Mouse (Mus musculus) CH12.LX (cell line): Measurements from ENCODE around the gene D630039A03Rik. TPM values are rescaled to one million over a fixed set of nuclear protein-coding genes. Genes with fewer than 3 reads are reported as not detected.

Experiments
- DNase-seq: peaks from one replicate; pipeline ENCODE4 v3.0.0-alpha.2; 2013; ENCODE audit errors: extremely low read depth
- H3K27ac ChIP-seq: 2 replicates; pipeline ENCODE4 v1.5.1; 2012; ENCODE audit warnings: low read depth, mild to moderate bottlenecking, control low read depth, moderate library complexity; ENCODE audit not compliant: insufficient read depth
- H3K27me3 ChIP-seq: replicated peaks from 2 replicates; pipeline ENCODE3; 2012; ENCODE audit warnings: inconsistent platforms
- H3K36me3 ChIP-seq, 2 experiments: replicated peaks in 1 of 2; 2 replicates each; pipeline versions ENCODE3 to v1.6.1; 2012; ENCODE audit warnings: inconsistent platforms in 1 of 2, low read length in 1 of 2, mild to moderate bottlenecking in 1 of 2, mixed read lengths in 1 of 2, moderate library complexity in 1 of 2; ENCODE audit not compliant: control insufficient read depth in 1 of 2, insufficient read depth in 1 of 2
- H3K4me1 ChIP-seq, 2 experiments: 2 replicates each; pipeline ENCODE4 v1.6.1; 2012; ENCODE audit warnings: inconsistent platforms in 1 of 2, moderate library complexity in 1 of 2; ENCODE audit not compliant: insufficient read depth in 2 of 2, control insufficient read depth in 1 of 2
- H3K4me2 ChIP-seq: 2 replicates; pipeline ENCODE4 v1.6.1; 2012; ENCODE audit warnings: low read depth, mild to moderate bottlenecking, control low read depth; ENCODE audit not compliant: poor library complexity, insufficient read depth, severe bottlenecking
- H3K4me3 ChIP-seq, 3 experiments: fragments of 150-350 bp in 1 of 3; sonication (generic) in 1 of 3; replicated peaks in 1 of 3; 2 replicates each; pipeline versions ENCODE3 to v1.5.1; 2011 to 2012; ENCODE audit warnings: low read depth in 2 of 3, low read length in 2 of 3, mild to moderate bottlenecking in 2 of 3, moderate library complexity in 2 of 3, control low read depth in 1 of 3, improper control_type of control experiment in 1 of 3, inconsistent platforms in 1 of 3, mixed read lengths in 1 of 3; ENCODE audit not compliant: poor library complexity in 1 of 3
- H3K79me2 ChIP-seq: replicated peaks from 2 replicates; pipeline ENCODE4 v1.6.1; 2012; ENCODE audit warnings: mild to moderate bottlenecking, moderate library complexity; ENCODE audit not compliant: control insufficient read depth, poor library complexity, insufficient read depth, severe bottlenecking; ENCODE audit errors: extremely low read depth
- H3K9ac ChIP-seq: 2 replicates; pipeline ENCODE4 v1.6.1; 2012; ENCODE audit warnings: low read depth, mild to moderate bottlenecking, control low read depth, moderate library complexity; ENCODE audit not compliant: insufficient read depth
- H3K9me3 ChIP-seq: replicated peaks from 2 replicates; pipeline ENCODE3; 2012; ENCODE audit warnings: low read length, inconsistent platforms, mixed read lengths
- BHLHE40 ChIP-seq: IDR thresholded peaks from 2 replicates; pipeline ENCODE4 v1.6.1; 2011; ENCODE audit warnings: mild to moderate bottlenecking, low read depth, low read length, improper control_type of control experiment
- CHD1 ChIP-seq: IDR thresholded peaks from 2 replicates; pipeline ENCODE4 v1.6.1; 2012; ENCODE audit warnings: low read depth, low read length, improper control_type of control experiment, inconsistent platforms
- CHD2 ChIP-seq: IDR thresholded peaks from 2 replicates; pipeline ENCODE4 v1.6.1; 2011; ENCODE audit warnings: low read length, improper control_type of control experiment
- CTCF ChIP-seq, 2 experiments: IDR thresholded peaks in 1 of 2; conservative IDR thresholded peaks in 1 of 2; 2 replicates each; pipeline ENCODE4 v1.5.1; 2011 to 2012; ENCODE audit warnings: low read depth in 2 of 2, low read length in 2 of 2, improper control_type of control experiment in 1 of 2, inconsistent platforms in 1 of 2, mild to moderate bottlenecking in 1 of 2, moderate library complexity in 1 of 2
- E2F4 ChIP-seq: IDR thresholded peaks from 2 replicates; pipeline ENCODE4 v1.6.1; 2011; ENCODE audit warnings: low read depth, low read length, improper control_type of control experiment; ENCODE audit not compliant: insufficient replicate concordance
- EP300 ChIP-seq: IDR thresholded peaks from 2 replicates; pipeline ENCODE4 v1.6.1; 2011; ENCODE audit warnings: low read length, improper control_type of control experiment
- GABPA ChIP-seq: IDR thresholded peaks from 2 replicates; pipeline ENCODE4 v1.6.1; 2012; ENCODE audit warnings: low read depth, low read length, improper control_type of control experiment, inconsistent platforms; ENCODE audit not compliant: insufficient replicate concordance
- IRF4 ChIP-seq: IDR thresholded peaks from 2 replicates; pipeline ENCODE4 v1.6.1; 2014; ENCODE audit warnings: low read depth, mild to moderate bottlenecking, inconsistent platforms, low read length, improper control_type of control experiment
- JUN ChIP-seq: IDR thresholded peaks from 2 replicates; pipeline ENCODE4 v1.6.1; 2011; ENCODE audit warnings: low read depth, mild to moderate bottlenecking, low read length, improper control_type of control experiment, moderate library complexity; ENCODE audit not compliant: insufficient read depth
- KAT2A ChIP-seq: IDR thresholded peaks from 2 replicates; pipeline ENCODE4 v1.6.1; 2012; ENCODE audit warnings: low read length, improper control_type of control experiment, inconsistent platforms; ENCODE audit not compliant: insufficient replicate concordance
- MAX ChIP-seq: IDR thresholded peaks from 2 replicates; pipeline ENCODE4 v1.6.1; 2011; ENCODE audit warnings: low read length, improper control_type of control experiment
- MEF2A ChIP-seq: IDR thresholded peaks from 2 replicates; pipeline ENCODE4 v1.6.1; 2014; ENCODE audit warnings: low read depth, mild to moderate bottlenecking, inconsistent platforms, low read length, improper control_type of control experiment, borderline replicate concordance
- MXI1 ChIP-seq: IDR thresholded peaks from 2 replicates; pipeline ENCODE4 v1.6.1; 2011; ENCODE audit warnings: mild to moderate bottlenecking, low read depth, low read length, improper control_type of control experiment
- PAX5 ChIP-seq: IDR thresholded peaks from 2 replicates; pipeline ENCODE4 v1.6.1; 2012; ENCODE audit warnings: low read length, inconsistent platforms, mixed read lengths
- POLR2A ChIP-seq: IDR thresholded peaks from 2 replicates; pipeline ENCODE4 v1.6.1; 2011; ENCODE audit warnings: low read depth, mild to moderate bottlenecking, improper control_type of control experiment, low read length
- POLR2AphosphoS2 ChIP-seq: IDR thresholded peaks from 2 replicates; pipeline ENCODE4 v1.6.1; 2011; ENCODE audit warnings: low read depth, low read length, improper control_type of control experiment
- RAD21 ChIP-seq: IDR thresholded peaks from 2 replicates; pipeline ENCODE4 v1.6.1; 2011; ENCODE audit warnings: low read depth, mild to moderate bottlenecking, low read length, improper control_type of control experiment, moderate library complexity
- TBP ChIP-seq: conservative IDR thresholded peaks from 2 replicates; pipeline ENCODE4 v1.6.1; 2011; ENCODE audit warnings: low read depth, low read length, improper control_type of control experiment
- TCF12 ChIP-seq: IDR thresholded peaks from 2 replicates; pipeline ENCODE4 v1.6.1; 2014; ENCODE audit warnings: low read depth, mild to moderate bottlenecking, inconsistent platforms, low read length, improper control_type of control experiment
- UBTF ChIP-seq: IDR thresholded peaks from 2 replicates; pipeline ENCODE4 v1.6.1; 2012; ENCODE audit warnings: low read depth, mild to moderate bottlenecking, inconsistent platforms, low read length, improper control_type of control experiment, moderate library complexity
- USF1 ChIP-seq: IDR thresholded peaks from 2 replicates; pipeline ENCODE4 v1.6.1; 2014; ENCODE audit warnings: low read depth, mild to moderate bottlenecking, inconsistent platforms, low read length, improper control_type of control experiment
- USF2 ChIP-seq: conservative IDR thresholded peaks from 2 replicates; pipeline ENCODE4 v1.6.1; 2011; ENCODE audit warnings: low read depth, low read length, improper control_type of control experiment
- ZC3H11A ChIP-seq: IDR thresholded peaks from 2 replicates; pipeline ENCODE4 v1.6.1; 2012; ENCODE audit warnings: low read depth, mild to moderate bottlenecking, inconsistent platforms, low read length, improper control_type of control experiment
- ZKSCAN1 ChIP-seq: IDR thresholded peaks from 2 replicates; pipeline ENCODE4 v1.6.1; 2012; ENCODE audit warnings: low read depth, inconsistent platforms, low read length, improper control_type of control experiment, borderline replicate concordance
- ZNF384 ChIP-seq: IDR thresholded peaks from 2 replicates; pipeline ENCODE4 v1.6.1; 2012; ENCODE audit warnings: low read depth, low read length, improper control_type of control experiment, inconsistent platforms
- dilution Hi-C: fragments of 300-500 bp; cut with MboI; formaldehyde crosslinking; loops from 2 replicates; pipeline ENCODE4 v1.14.3; 2020; ENCODE audit warnings: low sequenced_read_pairs; ENCODE audit not compliant: extremely low pct_unique_long_range_greater_than_20kb, extremely low pct_ligation_motif_present
- in situ Hi-C: fragments of 300-500 bp; cut with MboI; formaldehyde crosslinking; loops from 3 replicates; pipeline ENCODE4 v1.14.3; 2019; ENCODE audit warnings: low sequenced_read_pairs, low pct_ligation_motif_present, low pct_unique_long_range_greater_than_20kb, mixed read lengths
- polyA plus RNA-seq: library from polyadenylated mRNA; unstranded; fragments of >175 nt; gene quantifications from 2 replicates; pipeline ENCODE4 v1.2.1, GENCODE M21; 2012; ENCODE audit warnings: low read depth; ENCODE audit not compliant: insufficient read length
- total RNA-seq, 2 experiments: library from RNA; depleted of rRNA; stranded (reverse); fragments of 300-350 nt in 1 of 2; fragments of >200 nt in 1 of 2; gene quantifications; 2 replicates each; pipeline ENCODE4 v1.2.3; 2012 to 2014

D630039A03Rik gene
- total and polyA plus RNA-seq, 3 experiments: not detected

DNA sequence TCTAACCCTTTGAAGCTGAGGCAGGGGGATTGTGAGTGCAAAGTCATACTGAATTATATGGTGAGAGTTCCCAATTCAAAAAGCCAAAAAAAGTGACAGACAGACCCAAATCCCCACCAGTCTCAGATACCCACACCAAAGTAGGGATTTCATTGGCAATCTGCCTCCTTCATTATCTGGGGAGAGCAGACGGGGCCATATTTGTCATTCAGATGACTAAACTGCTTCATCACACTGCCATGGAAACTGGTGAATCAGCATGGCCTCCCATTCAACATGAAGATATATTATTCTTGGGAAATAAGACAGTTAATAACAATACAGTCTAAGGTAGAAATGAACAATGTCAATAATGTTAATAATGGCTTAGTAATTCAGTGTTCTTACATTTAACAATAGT, 48.0 kb upstream of the D630039A03Rik start:
- no peak for TF ChIP-seq JUN
- Histone ChIP-seq H3K27ac (no peak overlapping the region), H3K4me1 (peaks cover 0 to 2% of the 10 kb centered on the region in 2 experiments; a peak in 2 of 4 replicates), H3K4me2 (no peak overlapping the region), H3K9me3 (no peaks in the 10 kb centered on the region), H3K9ac (no peak overlapping the region), H3K27me3 (no peaks in the 10 kb centered on the region), H3K36me3 (no peaks in the 10 kb centered on the region), H3K79me2 (no peaks in the 10 kb centered on the region), H3K4me3 (no peak overlapping the region)
- no peak for DNase-seq
- in situ Hi-C loops: no loop called here
- dilution Hi-C loops: no loop called here

DNA sequence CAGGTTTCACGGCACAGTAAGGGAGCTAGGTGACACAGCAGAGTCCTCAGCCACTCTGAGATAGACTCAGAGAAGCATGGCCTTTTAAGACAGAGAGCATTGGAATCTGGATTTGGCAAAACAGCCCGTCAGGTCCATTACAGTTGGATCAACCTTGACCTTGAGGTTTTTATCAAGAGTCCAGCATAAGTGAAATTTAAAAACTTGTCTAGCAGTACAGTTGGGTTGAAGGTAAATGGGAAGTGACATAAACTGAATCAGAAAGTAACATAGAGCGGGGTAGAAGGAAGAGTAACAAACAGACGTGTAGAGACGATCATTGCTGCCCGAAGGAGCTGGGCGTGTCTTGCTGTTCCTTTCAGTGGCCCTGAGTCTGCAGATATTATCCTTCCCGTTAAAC, 43.0 kb upstream of the D630039A03Rik start:
- H3K4me1 ChIP-seq: peaks cover 0 to 17% of the 10 kb centered on the region in 2 experiments; a peak in 2 of 4 replicates
- H3K79me2 ChIP-seq: peaks cover 19% of the 10 kb centered on the region
- TF ChIP-seq POLR2AphosphoS2: no peak
- no peak for TF ChIP-seq GABPA
- no peak for TF ChIP-seq E2F4
- TF ChIP-seq ZKSCAN1: no peak
- no peak for TF ChIP-seq EP300
- no peak for TF ChIP-seq USF1
- TF ChIP-seq CTCF (conservative IDR thresholded peaks at IDR 0.05 in 1 of 2, IDR thresholded peaks at IDR 0.05 in 1 of 2; ENCODE audit: low read depth in 2 of 2, low read length in 2 of 2): no peak
- TF ChIP-seq POLR2A: no peak
- no peak for TF ChIP-seq USF2
- no peak for TF ChIP-seq BHLHE40
- TF ChIP-seq MXI1: no peak
- dilution Hi-C loops: no loop called here
- no peak for DNase-seq
- 0 out of 2 replicates have a peak overlapping the region, but pooled peaks have one; percentile 13 for H3K27ac ChIP-seq
- in situ Hi-C loops: loop anchor here (10.0 kb wide), 1 partner anchor 116 kb away; no protein-coding TSS in a partner anchor
- peak overlapping the region; percentile 89; the same call in 1 of the 2 replicates for H3K9ac ChIP-seq
- no peaks in the 10 kb centered on the region for H3K9me3 ChIP-seq
- H3K27me3 ChIP-seq: no peaks in the 10 kb centered on the region
- no peaks in the 10 kb centered on the region for H3K36me3 ChIP-seq
- H3K4me3 ChIP-seq: no peak overlapping the region
- peak overlapping the region; percentile 52 for H3K4me2 ChIP-seq

DNA sequence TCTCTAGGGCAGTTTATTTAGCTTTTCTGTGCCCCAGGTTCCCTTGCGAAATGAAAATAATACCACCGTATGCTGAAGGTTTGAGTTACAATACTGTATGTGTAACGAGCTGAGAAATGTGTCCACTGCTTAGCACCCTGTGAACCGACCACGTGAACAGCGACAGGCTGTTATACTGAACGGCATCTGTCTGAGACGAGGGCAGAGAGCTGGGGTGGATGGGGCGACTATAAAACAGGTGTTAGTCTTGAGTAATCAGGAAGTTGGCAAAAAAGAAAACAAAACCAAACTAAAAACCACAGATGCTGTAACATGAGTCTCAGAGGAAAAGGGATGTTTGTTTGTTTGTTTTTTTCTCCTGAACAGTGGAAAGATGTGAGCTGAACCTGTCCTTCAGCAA, 42.0 kb upstream of the D630039A03Rik start:
- in situ Hi-C loops (loop anchor here (10.0 kb wide), 1 partner anchor 117 kb away; no protein-coding TSS in a partner anchor), dilution Hi-C loops (no loop called here)
- DNase-seq: peak; percentile 59
- Histone ChIP-seq H3K9ac (peak overlapping the region; percentile 89), H3K27ac (peak overlapping the region; percentile 99), H3K4me1 (peaks cover 0 to 25% of the 10 kb centered on the region in 2 experiments; a peak in 2 of 4 replicates), H3K4me2 (peak overlapping the region; percentile 52), H3K9me3 (no peaks in the 10 kb centered on the region), H3K4me3 (peak overlapping the region; percentile 50 to 91 (median 60)), H3K36me3 (peaks cover 0 to 5% of the 10 kb centered on the region in 2 experiments), H3K79me2 (peaks cover 27% of the 10 kb centered on the region), H3K27me3 (no peaks in the 10 kb centered on the region)
- TF ChIP-seq RAD21 (no peak), KAT2A (no peak), IRF4 (no peak), EP300 (no peak; the same call in 1 of the 2 replicates), TBP (0 out of 2 replicates have a peak, but pooled peaks have one; percentile 20), USF2 (no peak), USF1 (peak; percentile 47), MAX (peak; percentile 87), TCF12 (peak; percentile 48), CHD2 (no peak), ZNF384 (no peak), MEF2A (no peak), CHD1 (no peak), POLR2A (peak; percentile 36; the same call in 1 of the 2 replicates), JUN (no peak), POLR2AphosphoS2 (no peak), CTCF (conservative IDR thresholded peaks at IDR 0.05 in 1 of 2, IDR thresholded peaks at IDR 0.05 in 1 of 2; ENCODE audit: low read depth in 2 of 2, low read length in 2 of 2) (no peak), PAX5 (no peak), ZC3H11A (no peak), UBTF (no peak)
